Mouse (Mus musculus) lung, postnatal 14 days (tissue): ENCODE measurements around the gene Oca2.

Experiments
- DNase-seq: peaks from one replicate; pipeline ENCODE4 v3.0.0; 2021

Oca2 gene

DNA sequence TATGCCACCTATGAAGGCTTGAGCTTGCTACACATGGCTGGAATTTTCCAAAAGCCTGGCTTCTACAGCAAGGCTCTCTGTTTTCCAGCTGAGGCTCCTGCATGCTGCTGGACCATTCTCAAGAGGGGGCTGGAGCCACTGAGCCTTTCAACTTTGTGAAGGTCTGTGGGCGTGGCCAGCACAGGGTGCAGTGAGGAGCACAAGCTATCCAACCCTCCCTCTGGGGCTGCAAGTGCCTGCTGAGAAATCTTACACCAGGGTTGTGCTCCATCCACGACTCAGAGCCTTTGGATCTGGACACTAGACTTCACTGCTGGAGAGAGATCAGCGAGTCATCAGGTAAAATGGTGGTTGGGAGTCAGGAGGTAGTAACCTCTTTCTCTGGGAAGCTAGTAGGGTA is at the start of gene Oca2:
Oca2 (plus strand) TSS at position 218 of the 400 bp plus-strand sequence.
- DNase-seq, result no peak

DNA sequence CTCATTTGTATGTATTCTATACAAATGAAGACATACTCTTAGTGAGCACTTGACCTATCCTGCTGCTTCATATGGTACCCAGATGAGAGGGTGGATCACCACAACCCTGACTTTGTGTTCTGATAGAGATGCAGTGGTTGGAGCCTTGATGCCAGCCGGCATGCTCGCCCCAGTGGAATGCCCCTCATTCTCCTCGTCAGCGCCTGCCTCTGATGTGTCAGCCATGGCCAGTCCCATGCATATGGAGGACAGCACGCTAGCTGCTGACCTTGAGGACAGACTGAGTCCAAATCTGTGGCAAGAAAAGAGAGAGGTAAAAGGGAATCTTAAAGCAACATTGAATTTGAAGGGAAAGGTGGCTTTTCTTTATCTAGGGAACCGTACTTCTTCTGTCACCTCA is 48.5 kb upstream of the Oca2 start:
- DNase-seq, result no peak

DNA sequence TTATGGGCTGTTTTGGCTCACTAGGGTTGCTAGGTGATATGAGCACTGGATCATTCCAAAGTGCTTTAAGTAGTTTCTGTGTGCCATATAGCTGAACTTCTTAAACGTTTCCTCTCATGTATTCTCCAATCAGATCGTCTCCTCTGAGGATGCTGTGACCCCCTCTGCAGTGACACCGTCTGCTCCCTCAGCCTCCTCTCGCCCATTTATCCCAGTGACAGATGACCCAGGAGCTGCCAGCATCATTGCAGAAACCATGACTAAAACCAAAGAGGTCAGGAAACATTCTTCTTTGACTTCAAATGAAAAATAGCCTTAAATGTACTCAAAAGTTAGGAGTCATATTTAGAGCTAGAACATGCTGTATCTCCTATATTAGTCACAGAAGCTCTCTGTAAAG is 47.9 kb upstream of the Oca2 start:
- DNase-seq, result no peak

DNA sequence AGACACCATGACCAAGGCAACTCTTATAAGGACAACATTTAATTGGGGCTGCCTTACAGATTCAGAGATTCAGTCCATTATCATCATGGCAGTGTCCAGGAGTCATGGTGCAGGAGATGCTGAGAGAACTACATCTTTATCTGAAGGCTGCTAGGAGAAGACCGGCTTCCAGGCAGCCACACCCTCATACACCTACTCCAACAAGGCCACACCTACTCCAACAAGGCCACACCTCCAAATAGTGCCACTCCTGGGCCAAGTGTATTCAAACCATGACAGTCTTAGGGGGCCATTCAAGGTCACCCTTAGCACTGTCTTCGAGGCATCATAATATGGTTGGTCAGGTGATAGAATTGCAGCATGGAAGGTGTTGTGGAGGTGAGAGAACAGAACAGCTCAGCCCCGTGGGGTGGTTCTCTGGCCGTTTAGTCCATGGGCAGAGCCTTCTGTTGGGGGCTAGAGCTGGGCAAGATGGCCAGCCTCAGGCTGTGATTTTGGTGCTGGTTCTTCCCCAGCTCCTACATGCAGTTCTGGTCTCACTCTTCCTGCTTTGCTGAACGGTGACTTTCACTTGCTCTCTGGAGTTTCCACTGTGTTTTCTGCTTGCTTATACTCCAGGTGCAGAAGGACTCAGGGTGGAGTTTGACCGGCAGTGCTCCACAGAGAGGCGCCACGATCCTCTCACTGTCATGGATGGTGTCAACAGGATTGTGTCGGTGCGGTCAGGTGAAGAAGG is 37.9 kb upstream of the Oca2 start:
- no peak for DNase-seq

DNA sequence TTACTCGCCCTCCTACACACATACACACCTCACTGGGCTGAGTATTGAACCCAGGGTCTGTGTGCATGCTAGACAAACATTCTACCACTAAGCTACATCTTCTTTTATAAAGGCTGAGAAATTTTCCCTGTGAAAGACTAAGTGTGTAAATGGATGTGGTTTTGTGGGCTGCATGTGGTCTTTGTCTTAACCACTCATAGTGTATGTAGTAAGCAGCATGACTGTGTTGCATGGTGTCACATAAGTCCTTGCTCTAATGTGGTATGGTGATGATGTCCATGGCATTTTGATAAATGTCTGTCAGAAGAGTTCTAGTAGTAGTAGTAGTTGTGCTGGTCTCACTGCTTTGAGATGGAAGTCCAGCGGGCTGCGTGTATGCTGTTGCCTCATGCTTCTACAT is 36.7 kb upstream of the Oca2 start:
- DNase-seq, result no peak

DNA sequence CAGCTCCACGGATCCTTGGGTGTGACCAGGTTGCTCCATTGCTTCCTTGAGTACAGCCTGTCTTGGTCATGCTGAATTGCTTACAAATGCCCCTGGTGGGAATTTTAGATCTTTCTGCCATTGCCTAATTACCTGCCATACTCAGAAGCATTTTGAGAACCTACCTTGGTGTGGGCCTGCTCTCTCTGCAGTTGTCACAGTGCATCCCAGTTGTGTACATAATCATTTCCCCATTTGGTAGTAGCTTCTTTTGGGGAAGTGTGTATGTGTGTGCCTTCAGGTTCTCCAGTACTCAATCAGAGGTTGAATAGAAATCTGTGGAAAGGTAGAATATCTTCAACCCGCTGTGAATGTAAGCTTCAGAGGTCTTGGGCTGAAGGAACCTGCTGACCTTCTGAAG is 36.3 kb upstream of the Oca2 start:
- DNase-seq, result no peak

DNA sequence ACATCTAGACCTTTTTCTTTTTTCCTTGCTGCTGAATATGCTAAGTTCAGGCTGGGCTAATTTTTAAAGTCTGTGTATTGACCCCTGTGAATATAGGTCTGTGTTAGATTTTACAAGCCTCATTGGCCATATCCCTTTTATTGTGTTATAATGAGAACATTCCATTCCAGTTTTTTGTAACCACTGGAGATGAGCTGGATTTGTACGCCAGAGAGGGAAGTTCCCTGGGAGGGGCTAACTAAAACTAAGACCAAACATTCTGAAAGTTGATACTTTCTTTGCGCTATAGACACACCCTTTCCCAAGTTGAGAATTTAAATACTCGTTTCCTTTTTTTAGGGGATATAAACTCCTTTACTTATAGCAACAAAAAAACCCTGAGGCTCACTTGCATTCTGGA is 34.7 kb upstream of the Oca2 start:
- DNase-seq, result no peak

DNA sequence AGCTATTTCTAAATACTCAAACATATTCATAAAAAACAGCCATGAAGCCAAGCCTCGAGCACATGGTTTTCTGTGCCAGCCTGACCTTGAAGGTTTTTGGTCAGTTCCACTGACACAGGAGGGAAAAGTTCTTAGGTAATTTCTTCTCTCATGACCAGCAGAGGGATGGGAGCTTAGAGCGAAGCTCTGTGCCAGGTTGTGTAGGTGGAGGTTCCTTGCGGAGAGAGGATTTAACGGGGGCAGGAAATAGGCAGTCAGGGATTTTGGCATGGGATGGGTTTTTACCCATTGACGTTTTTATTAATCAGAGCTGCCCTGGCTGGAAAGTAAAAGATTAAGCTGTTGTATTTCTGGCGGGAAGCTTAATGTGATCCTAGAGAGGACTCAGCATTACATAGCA is 18.7 kb upstream of the Oca2 start:
- no peak for DNase-seq

DNA sequence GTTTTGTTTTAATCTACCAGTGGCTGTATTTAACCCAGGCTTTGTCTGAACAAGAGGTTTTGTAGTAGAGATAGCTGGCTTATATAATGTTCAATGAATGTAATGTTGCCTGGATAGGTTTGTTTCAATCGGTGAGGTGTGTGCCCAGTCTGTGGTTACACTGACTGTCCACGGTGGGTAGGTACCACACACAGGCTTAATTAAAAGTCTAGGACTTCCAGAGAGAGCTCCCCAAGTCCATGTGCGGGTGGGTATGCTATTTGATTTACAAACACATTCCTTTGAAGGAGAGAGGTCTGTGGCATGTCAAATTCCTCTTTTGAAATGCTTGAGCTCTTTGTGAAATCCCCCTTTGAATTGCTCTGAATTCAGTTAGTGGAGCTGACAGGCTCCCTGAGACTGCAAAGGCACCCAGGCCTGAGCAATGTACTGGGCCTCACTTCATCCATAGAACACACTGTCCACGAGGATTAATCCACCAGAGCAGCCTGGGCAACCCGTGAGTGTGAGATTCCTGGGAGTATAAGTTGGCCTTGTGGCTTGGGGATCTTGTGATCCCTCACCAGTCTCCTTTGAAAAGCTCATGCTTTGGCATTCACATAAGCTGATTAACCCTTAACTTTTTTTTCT is 3.7 kb upstream of the Oca2 start:
- DNase-seq, result no peak

DNA sequence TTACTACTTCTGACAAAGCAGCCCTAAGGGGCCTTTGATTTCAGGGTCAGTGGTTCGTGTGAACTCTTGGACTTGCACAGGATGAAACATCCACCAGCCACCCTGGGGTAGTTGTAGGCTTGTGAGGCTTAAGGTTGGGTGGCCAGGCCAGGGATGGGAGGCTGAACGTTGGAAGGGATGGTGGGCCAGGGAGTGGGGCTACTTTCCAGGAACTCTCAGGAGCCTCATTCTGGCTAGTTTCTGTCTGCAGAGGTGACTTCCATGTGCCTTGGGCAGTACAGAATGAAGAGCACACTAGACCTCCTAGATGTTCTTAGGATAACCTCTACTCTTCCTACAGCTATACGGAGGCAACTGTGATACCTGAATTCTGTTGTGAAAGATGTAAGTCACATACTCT is 2.9 kb upstream of the Oca2 start:
- no peak for DNase-seq

DNA sequence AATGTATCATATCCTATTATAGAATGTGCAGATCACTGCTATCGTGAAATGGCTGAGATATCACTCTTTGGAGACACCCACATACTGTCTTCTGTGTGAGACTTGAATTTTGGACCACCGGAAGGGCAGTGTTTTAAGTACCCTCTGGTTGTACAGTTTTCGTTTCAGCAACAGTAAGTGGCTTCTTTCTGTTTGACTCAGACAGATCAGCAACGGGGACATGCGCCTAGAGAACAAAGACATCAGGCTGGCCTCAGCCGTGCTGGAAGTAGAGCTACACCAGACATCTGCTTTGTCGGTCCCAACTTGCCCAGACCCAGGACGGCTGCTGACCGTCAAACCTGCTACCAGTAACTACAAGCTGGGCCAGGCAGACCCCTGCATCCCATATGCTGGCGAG is 15.0 kb downstream of the Oca2 start:
- no peak for DNase-seq

DNA sequence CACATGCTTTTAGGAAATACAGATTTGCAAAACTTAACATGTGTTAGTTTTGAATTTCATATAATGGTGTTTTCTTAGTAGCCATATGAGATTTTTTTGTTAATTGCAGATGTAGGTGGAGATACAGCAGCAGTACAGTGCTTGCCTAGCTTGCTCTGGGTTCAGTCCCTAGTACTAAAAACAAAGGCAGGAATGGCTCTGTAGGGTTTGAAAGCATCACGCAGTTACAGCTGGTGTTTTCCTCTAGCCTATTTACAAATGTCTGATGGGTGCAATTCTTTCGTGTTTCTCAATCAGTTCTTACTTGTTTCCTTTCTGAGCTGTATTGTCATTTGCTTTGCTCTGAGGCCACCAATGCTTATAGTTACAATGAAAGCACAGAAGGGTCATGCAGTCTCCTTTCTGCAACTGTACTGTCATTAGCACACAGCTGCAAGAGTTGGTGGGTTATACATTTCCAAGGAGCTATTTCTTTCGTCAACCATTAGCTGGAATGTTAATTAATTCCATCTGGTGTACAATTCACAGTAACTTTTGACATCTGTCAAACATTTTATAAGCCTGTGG is 18.4 kb downstream of the Oca2 start:
- no peak for DNase-seq

DNA sequence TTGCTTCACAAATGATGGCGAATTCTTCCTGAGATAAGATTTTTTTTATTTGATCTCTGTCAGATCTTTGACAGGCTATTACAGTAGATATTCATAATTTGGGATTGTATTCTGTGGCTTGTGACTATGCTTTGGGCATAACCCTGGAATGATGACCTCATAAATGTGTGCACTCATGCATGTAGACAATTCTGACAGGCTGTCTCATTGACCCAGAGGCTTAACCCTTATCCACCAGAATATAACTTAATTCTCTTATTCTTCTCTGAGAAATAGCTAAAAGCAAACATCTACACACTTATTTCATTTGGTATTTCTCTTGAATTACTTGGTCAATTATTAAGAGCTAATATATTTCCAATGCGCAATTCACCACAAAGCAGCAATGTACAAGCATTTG is 37.9 kb downstream of the Oca2 start:
- no peak for DNase-seq

DNA sequence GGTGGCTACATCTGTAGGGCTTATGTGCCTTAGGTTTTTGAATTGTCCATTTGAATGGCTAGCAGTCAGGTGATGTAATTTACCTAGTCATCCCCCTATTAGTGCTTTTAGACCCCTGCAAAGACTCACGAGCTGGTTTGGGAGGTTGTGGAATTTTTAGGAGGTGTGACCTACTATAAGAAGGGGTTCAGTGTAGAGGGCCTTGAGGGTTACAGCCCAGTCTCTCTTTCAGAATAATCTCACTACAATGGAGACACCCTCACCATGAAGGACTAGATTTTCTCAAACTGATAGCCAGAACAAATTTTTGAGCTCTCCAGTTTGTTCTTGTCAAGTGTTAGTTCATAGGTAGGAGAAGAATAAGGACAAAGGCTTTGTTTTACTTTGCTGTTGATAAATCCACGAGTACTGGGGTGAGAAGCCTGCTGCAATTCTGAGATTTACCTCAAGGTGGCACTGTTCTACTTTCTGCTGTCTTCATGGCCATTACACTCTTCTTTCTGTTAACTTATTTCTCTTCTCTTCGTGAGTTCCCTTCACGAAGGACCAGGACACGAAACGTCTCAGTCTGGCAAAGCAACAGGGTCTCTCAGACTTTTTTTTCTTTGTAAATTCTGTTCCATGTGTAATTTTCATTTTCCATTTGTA is 52.0 kb downstream of the Oca2 start:
- DNase-seq, result peak; percentile 63

DNA sequence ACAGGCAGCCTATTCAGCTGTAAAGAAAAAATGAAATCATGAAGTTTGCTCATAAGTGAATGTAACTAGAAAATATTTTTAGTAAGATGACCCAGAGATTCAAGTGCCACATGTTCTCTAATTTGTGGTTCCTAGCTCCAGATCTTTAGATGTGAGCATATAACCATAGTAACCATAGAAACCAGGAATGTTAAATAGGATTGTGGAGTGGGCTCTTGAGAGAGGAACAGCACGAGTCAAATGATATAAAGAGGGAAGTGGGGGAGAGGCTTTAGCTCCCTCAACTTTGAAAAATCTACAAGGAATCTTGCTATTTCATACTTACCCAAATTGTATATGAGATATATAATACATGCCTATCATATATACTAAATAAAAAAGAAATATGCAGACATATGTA is 64.8 kb downstream of the Oca2 start:
- no peak for DNase-seq

DNA sequence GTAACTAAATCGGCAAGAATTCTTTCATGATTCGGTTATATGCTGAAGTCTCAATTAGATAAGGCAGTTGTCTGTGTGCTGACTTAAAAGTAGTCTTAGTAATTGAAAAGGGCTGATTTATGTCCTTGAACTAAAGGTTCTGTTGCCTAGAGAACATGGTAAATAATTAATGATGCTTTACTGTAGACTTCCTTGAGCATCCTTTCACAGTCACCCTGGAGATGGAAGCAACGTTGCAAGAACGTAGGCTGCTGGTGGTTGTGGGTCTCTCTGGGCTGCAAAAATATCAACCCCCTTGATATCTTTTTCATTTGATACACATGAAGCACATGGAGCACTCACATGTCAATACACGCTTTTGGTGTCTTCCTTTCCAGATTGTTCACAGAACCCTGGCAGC is 74.8 kb downstream of the Oca2 start:
- DNase-seq, result no peak

DNA sequence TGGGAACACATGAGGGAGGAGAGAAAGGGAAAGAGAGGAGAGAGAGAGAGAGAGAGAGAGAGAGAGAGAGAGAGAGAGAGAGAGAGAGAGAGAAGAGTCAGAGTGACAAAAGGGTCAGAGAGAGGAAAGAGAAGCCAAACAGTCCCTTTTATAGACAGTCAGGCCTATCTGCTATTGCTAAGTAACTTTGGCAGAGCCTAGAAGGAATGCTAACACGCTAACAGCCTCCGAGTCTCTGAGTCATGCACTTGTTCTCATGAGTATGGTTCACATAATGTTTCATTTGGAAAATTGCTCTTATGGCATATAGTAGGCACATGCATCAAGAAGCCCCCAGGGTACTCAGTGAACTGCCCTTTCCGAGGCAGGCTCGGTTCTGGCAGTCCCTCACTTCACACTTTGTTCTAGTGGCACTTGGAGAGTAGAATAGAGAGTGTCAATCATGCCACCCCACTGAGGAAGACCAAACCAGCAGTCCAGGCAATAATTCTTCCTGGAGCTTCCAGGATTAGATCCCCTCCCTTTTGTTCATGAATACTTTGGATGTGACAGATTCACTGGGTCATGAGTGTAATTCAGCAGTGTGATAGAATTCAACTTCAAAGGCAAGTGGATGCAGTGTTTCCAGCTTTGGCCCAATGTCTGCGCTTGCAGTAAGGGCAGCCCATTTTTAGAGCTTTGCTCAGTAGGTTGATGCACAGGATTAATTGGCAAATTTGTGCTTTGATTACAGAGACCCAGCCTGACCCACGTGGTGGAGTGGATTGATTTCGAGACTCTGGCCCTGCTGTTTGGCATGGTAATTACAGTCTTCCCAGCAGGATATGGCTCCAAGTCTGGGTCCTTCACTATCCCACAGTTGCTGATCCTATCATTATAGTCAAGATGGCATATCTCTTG is 76.3 kb downstream of the Oca2 start:
- no peak for DNase-seq

DNA sequence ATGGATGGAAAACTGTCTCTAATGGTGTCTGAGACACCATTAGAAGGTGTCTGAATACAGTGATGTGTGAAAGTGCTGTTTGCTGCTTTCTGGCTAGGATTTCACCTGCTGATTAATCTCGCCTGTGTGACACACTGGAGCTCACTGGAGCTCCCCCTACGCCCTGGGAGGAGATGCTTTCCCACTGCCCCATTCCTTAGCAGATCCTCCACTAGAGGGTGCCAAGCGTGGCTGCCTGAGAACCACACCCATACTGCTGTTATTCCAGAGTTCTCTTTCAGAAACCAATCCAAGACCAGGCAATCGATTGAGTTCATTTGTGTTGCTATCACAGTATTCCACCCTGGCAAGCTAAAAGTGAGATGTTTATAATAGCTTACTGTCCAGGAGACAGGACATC is 88.2 kb downstream of the Oca2 start:
- no peak for DNase-seq

DNA sequence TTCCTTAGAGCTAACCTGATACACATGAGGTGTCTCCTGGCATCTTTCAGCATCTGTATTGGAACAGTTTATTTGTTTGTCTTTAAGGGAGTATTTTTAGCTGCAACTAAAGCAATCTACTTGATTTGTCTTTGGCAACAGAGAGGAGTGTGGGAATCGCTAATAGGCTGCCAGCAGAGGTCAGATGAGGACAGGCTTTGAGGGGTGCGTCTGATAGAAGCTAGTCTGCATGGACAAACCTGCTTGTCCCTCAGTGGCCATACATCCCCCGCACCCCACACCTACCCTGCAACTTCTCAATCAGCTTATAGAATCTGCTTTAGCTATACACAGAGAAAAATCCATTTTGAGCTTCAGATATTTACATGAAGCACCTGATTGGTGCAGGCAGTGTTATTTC is 109.0 kb downstream of the Oca2 start:
- peak; percentile 1 for DNase-seq

DNA sequence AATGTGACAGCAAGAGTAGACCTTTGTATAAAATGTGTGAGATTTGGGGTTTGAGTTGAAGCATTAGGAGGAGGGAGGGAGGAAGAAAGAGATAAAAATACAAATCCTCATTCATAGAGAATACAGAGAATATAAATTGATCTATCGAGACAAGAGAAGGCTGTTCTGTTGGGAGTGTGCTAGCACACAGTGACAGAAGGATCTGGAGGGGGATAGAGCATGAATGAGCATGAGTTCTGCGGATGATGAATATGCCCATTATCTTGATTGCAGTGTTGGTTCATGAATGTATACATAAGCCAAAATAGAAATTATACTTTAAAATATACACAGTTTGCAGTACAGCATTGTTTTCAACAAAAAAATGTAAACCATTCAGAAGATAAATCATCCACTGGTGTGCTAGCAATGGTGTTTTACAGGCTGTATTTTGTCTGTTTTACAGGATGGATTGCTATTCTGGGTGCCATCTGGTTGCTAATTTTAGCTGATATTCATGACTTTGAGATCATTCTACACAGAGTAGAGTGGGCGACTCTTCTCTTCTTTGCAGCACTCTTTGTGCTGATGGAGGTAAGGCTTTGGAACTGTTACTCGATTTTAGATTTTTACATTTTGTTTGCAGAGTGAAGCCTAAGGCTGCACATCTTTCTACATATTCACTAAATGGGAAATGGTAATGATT is 117.2 kb downstream of the Oca2 start:
- DNase-seq, result no peak

DNA sequence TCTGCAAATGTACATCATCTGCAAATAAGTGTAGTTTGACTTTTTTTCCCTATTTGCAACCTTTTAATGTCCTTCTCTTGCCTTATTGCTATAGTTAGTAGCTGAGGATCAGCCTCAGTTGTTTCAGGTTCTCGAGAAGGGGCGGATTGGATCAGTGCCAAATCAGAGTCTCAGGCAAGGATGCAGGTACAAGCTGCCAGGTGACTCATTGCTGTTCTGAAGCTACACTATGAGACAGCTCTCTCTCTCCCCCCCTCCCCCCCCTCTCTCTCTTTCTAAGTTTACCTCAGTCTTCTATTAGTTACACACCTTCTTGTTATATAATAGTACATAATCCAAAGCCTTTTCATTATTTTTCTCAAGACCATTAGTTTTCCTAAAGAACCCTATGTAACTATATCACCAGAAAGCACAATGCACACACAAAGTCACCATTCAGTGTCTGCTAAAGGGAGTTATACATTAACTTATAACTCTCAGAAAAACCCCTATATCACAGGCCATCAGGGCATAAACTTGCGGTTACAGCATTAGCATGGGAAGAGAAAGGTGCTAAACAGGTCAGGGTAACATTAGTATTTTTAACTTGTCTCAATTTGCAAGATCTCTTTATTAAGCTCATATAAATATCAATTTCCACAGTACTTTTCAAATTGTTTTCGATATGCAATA is 142.3 kb downstream of the Oca2 start:
- DNase-seq, result no peak

DNA sequence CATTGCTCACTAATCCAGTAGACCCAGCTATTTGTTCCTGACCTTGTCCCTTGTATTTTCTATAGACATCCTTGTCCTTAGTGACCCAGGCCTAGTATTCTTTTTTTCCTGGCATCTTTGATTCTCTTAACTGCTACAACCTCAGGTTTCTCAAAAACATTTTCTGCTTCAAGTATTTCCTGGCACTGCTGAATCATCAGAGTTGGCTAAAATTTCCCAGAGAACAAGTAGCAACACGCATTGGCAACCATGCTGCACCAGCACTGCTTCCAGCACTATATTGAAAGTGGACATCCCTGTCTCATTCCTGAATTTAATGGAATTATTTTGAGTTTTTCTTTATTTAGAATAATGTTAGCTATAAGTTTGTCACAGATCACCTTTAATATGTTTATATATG is 143.1 kb downstream of the Oca2 start:
- no peak for DNase-seq
